Mouse (Mus musculus): ENCODE measurements around the gene Spry1. TPM values are rescaled to one million over a fixed set of nuclear protein-coding genes. Genes with fewer than 3 reads are reported as not detected.

Gene Spry1
- polyA plus RNA-seq, 1 experiment from 2014 or later, result 6.5 TPM

Other genes with a start within 250 kb of the Spry1 start
- 30.3 and 33.9 TPM in 2 replicates for gene Spata5, start 220.1 kb upstream of the Spry1 start, polyA plus RNA-seq (2015; fragmentation: Nextera tagmentation; extraction: Ambion mirVana)
- 7.5 and 7.9 TPM in 2 replicates for gene Nudt6, start 219.7 kb upstream of the Spry1 start, polyA plus RNA-seq (2015; fragmentation: Nextera tagmentation; extraction: Ambion mirVana)
- gene Gm5148, start 84.5 kb downstream of the Spry1 start, polyA plus RNA-seq (2015; fragmentation: Nextera tagmentation; extraction: Ambion mirVana), result 16.1 and 16.2 TPM in 2 replicates